Mouse (Mus musculus) ES-E14 (cell line): Measurements from ENCODE around the gene Rgs3.

ENCODE experiments used
- CHD2 ChIP-seq: IDR thresholded peaks from 2 replicates; pipeline ENCODE4 v1.6.1; 2014; ENCODE audit warnings: mild to moderate bottlenecking, low read depth, low read length, inconsistent platforms
- HCFC1 ChIP-seq: IDR thresholded peaks from 2 replicates; pipeline ENCODE4 v1.6.1; 2012; ENCODE audit warnings: low read length, inconsistent platforms, borderline replicate concordance; ENCODE audit not compliant: insufficient read depth
- MAFK ChIP-seq: IDR thresholded peaks from 2 replicates; pipeline ENCODE4 v1.6.1; 2014; ENCODE audit warnings: mild to moderate bottlenecking, low read depth, low read length, inconsistent platforms; ENCODE audit not compliant: insufficient read depth

- TF ChIP-seq MAFK (no peak), CHD2 (no peak), HCFC1 (no peak)
Measured at GRCm38 (mm10) chr4:62722021-62722426, 162.4 kb downstream of the Rgs3 start.
